Mouse (Mus musculus): ENCODE results near the gene Fgd4. TPM values are rescaled to one million over a fixed set of nuclear protein-coding genes. Genes with fewer than 3 reads are reported as not detected.
"Not testable (repeated sequence)": the region's sequence is repeated elsewhere in the genome, so short reads cannot be mapped to it uniquely, and the experiment has no call there.

Fgd4 gene
- polyA plus RNA-seq, 1 experiment from 2014 or later: 11.5 TPM

DNA sequence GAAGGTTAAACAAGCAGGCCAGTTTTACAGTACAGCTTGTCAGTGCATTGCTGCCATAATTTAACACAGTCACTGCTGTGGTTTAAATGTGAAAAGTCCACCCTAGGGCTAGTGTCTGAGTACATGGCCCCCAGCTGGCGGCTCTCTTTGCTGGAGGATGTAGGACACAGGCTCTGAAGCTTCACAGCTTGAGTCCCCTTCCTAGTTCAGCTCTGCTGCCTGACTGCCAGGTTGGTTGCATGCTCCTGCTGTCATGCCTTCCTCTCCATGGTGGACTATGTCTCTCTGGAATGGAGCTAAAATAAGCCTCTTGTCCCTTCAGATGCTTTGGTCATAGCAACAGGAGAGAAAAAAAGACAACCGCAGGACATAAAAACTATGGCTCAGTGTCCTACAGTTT lies 46.3 kb downstream of the Fgd4 start:
- Histone ChIP-seq H3K36me3 (ENCODE audit: control insufficient read depth, insufficient read depth, low read length) (no peaks in the 10 kb centered on the region), H3K9me3 (replicated peaks; ENCODE audit: control insufficient read depth, low read length) (no peaks in the 10 kb centered on the region), H3K4me1 (ENCODE audit: control insufficient read depth, insufficient read depth, low read length) (no peaks in the 10 kb centered on the region), H3K4me3 (replicated peaks; ENCODE audit: low read length) (no peak overlapping the region), H3K4me2 (ENCODE audit: low read depth, low read length) (no peak overlapping the region), H3K9ac (ENCODE audit: low read length) (no peak overlapping the region), H3K27ac (ENCODE audit: low read length) (no peak overlapping the region), H3K27me3 (ENCODE audit: control insufficient read depth, insufficient read depth, low read length) (no peaks in the 10 kb centered on the region)
- ATAC-seq (ENCODE audit: insufficient read depth, low FRiP score): no peak
- 67% methylated on average over 2 of the region's 2 CpGs for WGBS

DNA sequence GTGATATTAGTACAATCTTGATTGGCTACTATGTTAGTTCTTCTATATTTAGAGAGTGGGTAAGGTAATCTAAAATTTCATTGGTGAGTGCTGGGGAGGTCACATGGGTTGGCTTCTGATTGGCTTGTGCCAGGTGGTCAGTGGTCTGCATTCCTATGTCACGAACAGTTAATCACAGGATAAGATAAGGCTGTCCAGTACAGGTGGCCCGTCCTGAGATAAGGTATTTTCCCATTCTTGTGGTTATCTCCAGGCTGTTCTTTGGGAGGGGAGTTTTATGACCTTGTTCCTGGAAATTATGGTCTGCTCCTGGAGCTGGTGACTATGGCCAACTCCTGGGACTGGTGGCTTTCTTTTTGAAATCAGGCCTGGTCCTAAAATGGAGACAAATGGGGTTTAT lies 48.2 kb downstream of the Fgd4 start:
- Histone ChIP-seq H3K9ac (ENCODE audit: low read length) (no peak overlapping the region), H3K4me2 (ENCODE audit: low read depth, low read length) (no peak overlapping the region), H3K4me1 (ENCODE audit: control insufficient read depth, insufficient read depth, low read length) (no peaks in the 10 kb centered on the region), H3K27ac (ENCODE audit: low read length) (no peak overlapping the region), H3K36me3 (ENCODE audit: control insufficient read depth, insufficient read depth, low read length) (no peaks in the 10 kb centered on the region), H3K9me3 (replicated peaks; ENCODE audit: control insufficient read depth, low read length) (no peaks in the 10 kb centered on the region), H3K27me3 (ENCODE audit: control insufficient read depth, insufficient read depth, low read length) (no peaks in the 10 kb centered on the region), H3K4me3 (replicated peaks; ENCODE audit: low read length) (no peak overlapping the region)
- ATAC-seq (ENCODE audit: insufficient read depth, low FRiP score): peak; percentile 60; the same call in 1 of the 2 replicates
- WGBS: 49% methylated on average over 2 of the region's 2 CpGs

DNA sequence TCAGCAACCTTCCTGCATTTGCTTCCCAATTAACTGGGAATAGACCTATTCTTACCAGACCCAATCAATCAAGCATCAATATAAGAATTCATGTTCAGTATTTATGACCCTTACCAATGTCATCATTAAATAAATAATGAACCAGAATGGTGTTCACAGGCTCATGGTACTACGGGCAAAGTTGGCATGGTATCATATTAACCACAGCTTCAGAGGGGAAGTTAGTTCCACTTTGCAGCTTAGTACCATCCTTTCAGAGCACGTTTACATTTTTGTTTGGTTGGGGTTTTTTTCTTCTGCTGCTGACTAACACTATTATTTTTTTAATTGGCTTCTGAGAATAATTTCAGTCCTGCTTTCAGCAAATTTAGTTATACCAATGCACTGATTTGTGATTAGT lies 51.2 kb downstream of the Fgd4 start:
- Histone ChIP-seq H3K4me3 (replicated peaks; ENCODE audit: low read length) (no peak overlapping the region), H3K36me3 (ENCODE audit: control insufficient read depth, insufficient read depth, low read length) (no peaks in the 10 kb centered on the region), H3K4me2 (ENCODE audit: low read depth, low read length) (no peak overlapping the region), H3K4me1 (ENCODE audit: control insufficient read depth, insufficient read depth, low read length) (no peaks in the 10 kb centered on the region), H3K9ac (ENCODE audit: low read length) (no peak overlapping the region), H3K27ac (ENCODE audit: low read length) (no peak overlapping the region), H3K27me3 (ENCODE audit: control insufficient read depth, insufficient read depth, low read length) (no peaks in the 10 kb centered on the region), H3K9me3 (replicated peaks; ENCODE audit: control insufficient read depth, low read length) (no peaks in the 10 kb centered on the region)
- ATAC-seq (ENCODE audit: insufficient read depth, low FRiP score): no peak
- WGBS: 58% methylated on average over 2 of the region's 2 CpGs

DNA sequence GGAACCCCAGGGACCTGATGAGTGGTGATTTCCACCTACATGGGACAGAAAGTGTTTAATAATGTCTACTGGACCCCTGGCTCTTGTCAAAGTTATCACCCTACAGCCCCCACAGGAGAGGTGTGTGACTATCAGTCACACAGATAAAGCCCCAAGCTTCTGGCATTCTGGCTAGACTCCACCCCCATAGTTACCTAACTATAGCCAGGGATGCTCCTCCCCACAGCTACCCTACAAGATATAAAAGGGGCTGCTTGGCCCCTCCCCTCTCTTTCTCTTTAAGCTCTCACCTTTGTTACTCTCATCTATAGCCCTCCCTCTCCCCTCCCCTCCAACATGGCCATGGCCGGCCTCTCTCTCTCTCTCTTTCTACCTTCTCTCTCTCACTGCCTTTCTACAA lies 53.7 kb downstream of the Fgd4 start:
- H3K36me3 ChIP-seq (ENCODE audit: control insufficient read depth, insufficient read depth, low read length): no peaks in the 10 kb centered on the region
- WGBS: 95% methylated on average over 1 of the region's 1 CpGs
- ATAC-seq (ENCODE audit: insufficient read depth, low FRiP score): no peak
- no peaks in the 10 kb centered on the region for H3K9me3 ChIP-seq (replicated peaks; ENCODE audit: control insufficient read depth, low read length)
- H3K9ac ChIP-seq (ENCODE audit: low read length): no peak overlapping the region
- no peaks in the 10 kb centered on the region; the same call in 1 of the 2 replicates for H3K4me1 ChIP-seq (ENCODE audit: control insufficient read depth, insufficient read depth, low read length)
- no peaks in the 10 kb centered on the region for H3K27me3 ChIP-seq (ENCODE audit: control insufficient read depth, insufficient read depth, low read length)
- H3K27ac ChIP-seq (ENCODE audit: low read length): no peak overlapping the region
- H3K4me3 ChIP-seq (replicated peaks; ENCODE audit: low read length): no peak overlapping the region
- no peak overlapping the region for H3K4me2 ChIP-seq (ENCODE audit: low read depth, low read length)

DNA sequence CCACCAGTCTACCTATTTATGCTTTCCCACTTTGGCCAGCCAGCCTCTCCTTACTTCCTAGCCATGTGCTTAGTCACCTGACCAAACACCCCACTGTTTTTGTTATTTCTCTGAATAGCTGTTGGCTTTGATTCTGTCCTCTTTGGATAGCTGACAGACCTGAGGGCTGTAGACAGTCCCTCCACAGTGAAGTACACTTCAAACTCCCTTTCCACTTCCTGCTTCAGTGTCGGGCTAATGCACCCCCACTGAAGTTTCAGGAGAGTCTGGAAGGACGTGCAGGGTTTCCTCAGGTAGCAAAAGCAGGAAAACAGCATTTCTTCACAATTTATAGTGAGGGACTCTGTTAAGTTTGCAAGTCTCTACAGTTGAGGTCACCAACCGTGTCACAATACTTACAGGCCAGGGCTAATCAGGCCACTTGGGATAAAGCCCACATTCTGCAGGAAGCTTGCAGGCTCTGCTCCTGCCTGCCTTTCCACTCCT lies 57.4 kb downstream of the Fgd4 start:
- no peak for ATAC-seq (ENCODE audit: insufficient read depth, low FRiP score)
- H3K27me3 ChIP-seq (ENCODE audit: control insufficient read depth, insufficient read depth, low read length): no peaks in the 10 kb centered on the region
- no peaks in the 10 kb centered on the region for H3K36me3 ChIP-seq (ENCODE audit: control insufficient read depth, insufficient read depth, low read length)
- H3K4me1 ChIP-seq (ENCODE audit: control insufficient read depth, insufficient read depth, low read length): no peaks in the 10 kb centered on the region; the same call in 1 of the 2 replicates
- WGBS: 57% methylated on average over 3 of the region's 3 CpGs
- no peak overlapping the region for H3K4me3 ChIP-seq (replicated peaks; ENCODE audit: low read length)
- no peak overlapping the region for H3K27ac ChIP-seq (ENCODE audit: low read length)
- H3K4me2 ChIP-seq (ENCODE audit: low read depth, low read length): no peak overlapping the region
- H3K9ac ChIP-seq (ENCODE audit: low read length): no peak overlapping the region
- H3K9me3 ChIP-seq (replicated peaks; ENCODE audit: control insufficient read depth, low read length): no peaks in the 10 kb centered on the region

GRCm38 (mm10) chr16:16539396-16539795 lies 61.0 kb downstream of the Fgd4 start:
- ATAC-seq (ENCODE audit: insufficient read depth, low FRiP score); H3K36me3 ChIP-seq (ENCODE audit: control insufficient read depth, insufficient read depth, low read length); H3K4me1 ChIP-seq (ENCODE audit: control insufficient read depth, insufficient read depth, low read length); H3K9me3 ChIP-seq (replicated peaks; ENCODE audit: control insufficient read depth, low read length); H3K27me3 ChIP-seq (ENCODE audit: control insufficient read depth, insufficient read depth, low read length); H3K4me2 ChIP-seq (ENCODE audit: low read depth, low read length); H3K27ac ChIP-seq (ENCODE audit: low read length); H3K9ac ChIP-seq (ENCODE audit: low read length); H3K4me3 ChIP-seq (replicated peaks; ENCODE audit: low read length): not testable (repeated sequence)
- 75% methylated on average over 2 of the region's 2 CpGs for WGBS

DNA sequence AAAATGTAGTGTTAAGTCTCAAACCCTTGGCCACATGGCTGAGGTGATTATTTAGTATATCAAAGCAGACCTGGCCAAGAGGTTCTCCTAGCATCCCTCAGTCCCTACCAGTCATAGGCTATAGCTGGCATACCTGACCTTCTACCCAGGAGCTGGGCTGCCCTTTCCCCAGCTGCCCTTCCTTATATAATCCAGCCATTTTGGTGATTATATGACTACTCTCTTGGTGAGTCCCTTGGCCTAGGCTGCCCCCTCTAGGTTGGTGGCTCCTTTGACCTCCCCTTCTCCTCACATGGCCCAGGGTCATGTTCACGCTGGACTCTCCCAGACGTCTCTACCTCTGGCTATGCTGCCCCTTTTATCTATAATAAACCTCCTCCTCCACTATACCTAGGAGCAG lies 65.1 kb downstream of the Fgd4 start:
- Histone ChIP-seq H3K4me3 (replicated peaks; ENCODE audit: low read length) (no peak overlapping the region), H3K4me1 (ENCODE audit: control insufficient read depth, insufficient read depth, low read length) (no peaks in the 10 kb centered on the region), H3K27ac (ENCODE audit: low read length) (no peak overlapping the region), H3K36me3 (ENCODE audit: control insufficient read depth, insufficient read depth, low read length) (no peaks in the 10 kb centered on the region), H3K4me2 (ENCODE audit: low read depth, low read length) (no peak overlapping the region), H3K9me3 (replicated peaks; ENCODE audit: control insufficient read depth, low read length) (no peaks in the 10 kb centered on the region), H3K27me3 (ENCODE audit: control insufficient read depth, insufficient read depth, low read length) (no peaks in the 10 kb centered on the region), H3K9ac (ENCODE audit: low read length) (no peak overlapping the region)
- WGBS: 58% methylated on average over 2 of the region's 2 CpGs
- no peak for ATAC-seq (ENCODE audit: insufficient read depth, low FRiP score)

- H3K4me1 ChIP-seq (ENCODE audit: control insufficient read depth, insufficient read depth, low read length): peaks cover 16% of the 10 kb centered on the region
- H3K9me3 ChIP-seq (replicated peaks; ENCODE audit: control insufficient read depth, low read length): no peaks in the 10 kb centered on the region
- H3K36me3 ChIP-seq (ENCODE audit: control insufficient read depth, insufficient read depth, low read length): no peaks in the 10 kb centered on the region
- peak overlapping the region; percentile 46 for H3K27ac ChIP-seq (ENCODE audit: low read length)
- no peak overlapping the region for H3K4me2 ChIP-seq (ENCODE audit: low read depth, low read length)
- WGBS: 49% methylated on average over 3 of the region's 3 CpGs
- no peak; the same call in 1 of the 2 replicates for ATAC-seq (ENCODE audit: insufficient read depth, low FRiP score)
- no peak overlapping the region for H3K4me3 ChIP-seq (replicated peaks; ENCODE audit: low read length)
- H3K9ac ChIP-seq (ENCODE audit: low read length): no peak overlapping the region
- no peaks in the 10 kb centered on the region for H3K27me3 ChIP-seq (ENCODE audit: control insufficient read depth, insufficient read depth, low read length)
Observed at GRCm38 (mm10) chr16:16528014-16528413, 72.3 kb downstream of the Fgd4 start.

GRCm38 (mm10) chr16:16527267-16527666 lies 73.1 kb downstream of the Fgd4 start:
- peak; percentile 84; the same call in 1 of the 2 replicates for ATAC-seq (ENCODE audit: insufficient read depth, low FRiP score)
- Histone ChIP-seq H3K4me1 (ENCODE audit: control insufficient read depth, insufficient read depth, low read length) (peaks cover 16% of the 10 kb centered on the region), H3K36me3 (ENCODE audit: control insufficient read depth, insufficient read depth, low read length) (no peaks in the 10 kb centered on the region), H3K27ac (ENCODE audit: low read length) (peak overlapping the region; percentile 86), H3K27me3 (ENCODE audit: control insufficient read depth, insufficient read depth, low read length) (no peaks in the 10 kb centered on the region), H3K4me3 (replicated peaks; ENCODE audit: low read length) (peak overlapping the region; percentile 20), H3K9ac (ENCODE audit: low read length) (peak overlapping the region; percentile 50), H3K4me2 (ENCODE audit: low read depth, low read length) (peak overlapping the region; percentile 43), H3K9me3 (replicated peaks; ENCODE audit: control insufficient read depth, low read length) (no peaks in the 10 kb centered on the region)
- 25% methylated on average over 8 of the region's 8 CpGs for WGBS

DNA sequence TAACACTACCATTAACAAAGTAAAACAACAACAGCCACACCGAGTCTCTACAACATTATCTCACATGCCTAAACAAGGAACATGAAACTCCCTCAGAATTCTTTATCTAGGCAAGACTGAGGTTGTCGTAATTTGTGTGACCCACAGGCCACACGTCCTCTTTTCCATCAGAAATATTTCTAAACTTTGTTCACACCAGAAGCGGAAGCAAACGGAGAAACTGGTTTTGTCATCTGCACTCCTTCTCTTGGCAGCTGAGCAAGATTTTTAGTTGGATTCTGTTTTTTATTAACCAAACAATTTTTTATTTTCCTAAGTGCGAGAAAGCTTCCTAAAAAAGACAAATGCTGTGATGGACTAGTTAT lies 73.6 kb downstream of the Fgd4 start:
- Histone ChIP-seq H3K9ac (ENCODE audit: low read length) (peak overlapping the region; percentile 19; the same call in 1 of the 2 replicates), H3K27ac (ENCODE audit: low read length) (peak overlapping the region; percentile 86), H3K4me1 (ENCODE audit: control insufficient read depth, insufficient read depth, low read length) (peaks cover 16% of the 10 kb centered on the region), H3K9me3 (replicated peaks; ENCODE audit: control insufficient read depth, low read length) (no peaks in the 10 kb centered on the region), H3K27me3 (ENCODE audit: control insufficient read depth, insufficient read depth, low read length) (no peaks in the 10 kb centered on the region), H3K4me3 (replicated peaks; ENCODE audit: low read length) (peak overlapping the region; percentile 20), H3K36me3 (ENCODE audit: control insufficient read depth, insufficient read depth, low read length) (no peaks in the 10 kb centered on the region), H3K4me2 (ENCODE audit: low read depth, low read length) (peak overlapping the region; percentile 43)
- ATAC-seq (ENCODE audit: insufficient read depth, low FRiP score): peak; percentile 9; the same call in 1 of the 2 replicates
- WGBS: 13% methylated on average over 6 of the region's 6 CpGs
